Comparison of ENCODE assay signal across 9 mouse cellular contexts in the genomic region with DNA sequence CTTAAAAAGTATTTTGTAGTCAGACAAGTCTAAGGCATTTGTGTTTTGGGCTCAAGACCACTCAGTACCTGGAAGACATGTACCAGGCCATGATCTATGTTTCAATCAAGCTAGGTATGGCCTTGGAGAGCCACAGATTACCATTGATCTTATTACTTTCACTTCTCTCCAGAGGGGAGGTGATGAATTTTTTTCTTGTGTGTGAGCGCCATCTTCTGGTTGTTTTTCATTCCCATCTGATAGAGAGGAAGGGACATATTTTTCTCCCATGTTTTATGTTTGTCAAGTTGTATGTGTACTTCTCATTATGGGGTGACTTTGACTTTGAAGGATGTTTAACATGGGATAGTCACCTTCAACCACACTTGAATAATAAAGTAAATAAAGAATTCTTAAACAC.
A peak's percentile ranks its signal among the peaks of the same experiment; 100 is the strongest.
DNase-seq lines count a peak whose midpoint lies in the region; ATAC-seq and TF ChIP-seq lines count a peak whose summit lies in the region.
"Had no signal": no experiment of that assay in that cellular context is flagged by ENCODE, and none has a peak within 500 bp of the region (broad histone marks: within the 10 kb centered on the region; RNA-seq: fewer than 3 reads in every experiment).

No protein-coding gene starts in this region.

- no peak for DNase-seq in left cerebral cortex, adult 2 months (ENCODE audit: extremely low spot score in 1 of 2, low spot score in 2 of 2)
- DNase-seq in left cerebral cortex, postnatal 36 days (ENCODE audit: low spot score in 2 of 2), result no peak
- DNase-seq in G1E (ENCODE audit: low spot score) (peak; percentile 10), ZHBTc4 (ENCODE audit: low read depth, low spot score) (peak; percentile 58)
- no peak for DNase-seq in urinary bladder, postnatal 10 days (ENCODE audit: low spot score)
- DNase-seq in cerebellum, adult 11-12 months, result no peak
- DNase-seq: cerebellum, postnatal 36 days; heart, postnatal 4 days had no signal

- no peaks in the 10 kb centered on the region for H3K27me3 ChIP-seq in G1E (ENCODE audit: insufficient read depth, low read length)

- intact Hi-C loops in left cerebral cortex, adult 2 months (cut with DNase I), result no loop called here
- intact Hi-C loops in left cerebral cortex, postnatal 36 days (cut with DNase I), result no loop called here

- no peaks in the 10 kb centered on the region for H3K4me1 ChIP-seq in G1E (ENCODE audit: insufficient read depth, low read depth, low read length)

- H3K36me3 ChIP-seq in G1E (replicated peaks), result no peaks in the 10 kb centered on the region

- no peak overlapping the region for H3K4me3 ChIP-seq in left cerebral cortex, adult 2 months
- no peak overlapping the region for H3K4me3 ChIP-seq in G1E (ENCODE audit: low read depth, low read length)

- H3K9me3 ChIP-seq in G1E (replicated peaks), result no peaks in the 10 kb centered on the region

- ATAC-seq in G1E (ENCODE audit: extremely low read depth, insufficient number of reproducible peaks, low FRiP score, poor library complexity, severe bottlenecking), result 0 out of 2 replicates have a peak, but pooled peaks have one; percentile 28
- ATAC-seq in megakaryocyte, adult 5-6 weeks (ENCODE audit: poor library complexity, severe bottlenecking), result peak; percentile 91

- H3K27ac ChIP-seq in left cerebral cortex, adult 2 months, result no peak overlapping the region

- peak; percentile 36 for TF ChIP-seq CTCF in left cerebral cortex, adult 2 months (IDR thresholded peaks at IDR 0.05)
- no peak for TF ChIP-seq CTCF in G1E (IDR thresholded peaks at IDR 0.05; ENCODE audit: low read depth, low read length)

Comparison
In these comparisons a context has a peak if more than half of its experiments do, and no peak if none do; other contexts are left out.
1. DNase-seq: peak in G1E (single experiment) and ZHBTc4 (single experiment); none in left cerebral cortex, adult 2 months (0 of 2), left cerebral cortex, postnatal 36 days (0 of 2), urinary bladder, postnatal 10 days (single experiment) and cerebellum, adult 11-12 months (single experiment).